Mouse (Mus musculus) liver, embryonic 12.5 days (tissue): Measurements from ENCODE around the gene Gp1ba. TPM values are rescaled to one million over a fixed set of nuclear protein-coding genes. Genes with fewer than 3 reads are reported as not detected.

Experiments
- ATAC-seq: fragments of 200-750 bp; cut with Nextera tagmentation; 2 replicates; pipeline ENCODE4 v1.8.0; 2017; ENCODE audit warnings: moderate number of reproducible peaks, mild to moderate bottlenecking, moderate library complexity
- H3K27ac ChIP-seq: fragments of 300-500 bp; sonication (generic); 2 replicates; pipeline ENCODE4 v1.5.1; 2016; ENCODE audit warnings: mild to moderate bottlenecking
- H3K27me3 ChIP-seq: fragments of 300-500 bp; sonication (generic); replicated peaks from 2 replicates; pipeline ENCODE4 v1.6.1; 2016; ENCODE audit warnings: mild to moderate bottlenecking, moderate library complexity
- H3K36me3 ChIP-seq: fragments of 300-500 bp; sonication (generic); 2 replicates; pipeline ENCODE4 v1.6.1; 2016; ENCODE audit warnings: mild to moderate bottlenecking, moderate library complexity
- H3K4me1 ChIP-seq: fragments of 300-500 bp; sonication (generic); 2 replicates; pipeline ENCODE4 v1.6.1; 2016
- H3K4me2 ChIP-seq: fragments of 300-500 bp; sonication (generic); 2 replicates; pipeline ENCODE4 v1.6.1; 2016; ENCODE audit warnings: mild to moderate bottlenecking, moderate library complexity
- H3K4me3 ChIP-seq: fragments of 300-500 bp; sonication (generic); 2 replicates; pipeline ENCODE4 v1.5.1; 2016; ENCODE audit warnings: mild to moderate bottlenecking, moderate library complexity
- H3K9ac ChIP-seq: fragments of 300-500 bp; sonication (generic); 2 replicates; pipeline ENCODE4 v1.6.1; 2016; ENCODE audit warnings: mild to moderate bottlenecking, moderate library complexity
- H3K9me3 ChIP-seq: fragments of 300-500 bp; sonication (generic); replicated peaks from 2 replicates; pipeline ENCODE4 v1.6.1; 2016; ENCODE audit warnings: mild to moderate bottlenecking, moderate library complexity
- WGBS: fragments of 180-500 bp; shearing (Covaris S2); methylation state at CpG from one replicate; pipeline ENCODE4 v1.1.7; 2016; ENCODE audit not compliant: insufficient replicate concordance; 5-methylcytosine and 5-hydroxymethylcytosine counted together
- polyA plus RNA-seq: library from polyadenylated mRNA; unstranded; fragments of >200 nt; fragmentation: Nextera tagmentation; extraction: Ambion mirVana; gene quantifications from 2 replicates; pipeline ENCODE4 v1.2.1, GENCODE M21; 2016

The Gp1ba gene
- polyA plus RNA-seq, 1 experiment from 2014 or later = 5.5 TPM

GRCm38 (mm10) chr11:70679894-70680293 lies 41.0 kb downstream of the Gp1ba start:
- Histone ChIP-seq H3K27me3 (no peaks in the 10 kb centered on the region), H3K36me3 (peaks cover 71% of the 10 kb centered on the region), H3K4me2 (no peak overlapping the region), H3K4me3 (no peak overlapping the region), H3K4me1 (peaks cover 36% of the 10 kb centered on the region), H3K9ac (no peak overlapping the region), H3K27ac (peak overlapping the region; percentile 65; the same call in 1 of the 2 replicates), H3K9me3 (no peaks in the 10 kb centered on the region)
- 52% methylated on average over 8 of the region's 8 CpGs for WGBS
- ATAC-seq = no peak

GRCm38 (mm10) chr11:70681170-70681569 lies 42.2 kb downstream of the Gp1ba start:
- H3K4me2 ChIP-seq = no peak overlapping the region
- no peaks in the 10 kb centered on the region for H3K9me3 ChIP-seq
- ATAC-seq = no peak
- H3K36me3 ChIP-seq = peaks cover 70% of the 10 kb centered on the region
- no peak overlapping the region for H3K4me3 ChIP-seq
- H3K9ac ChIP-seq = no peak overlapping the region
- H3K4me1 ChIP-seq = peaks cover 38% of the 10 kb centered on the region
- H3K27ac ChIP-seq = no peak overlapping the region
- 77% methylated on average over 12 of the region's 12 CpGs for WGBS
- H3K27me3 ChIP-seq = no peaks in the 10 kb centered on the region

- Histone ChIP-seq H3K27ac (peak overlapping the region; percentile 34; the same call in 1 of the 2 replicates), H3K4me1 (peaks cover 42% of the 10 kb centered on the region), H3K36me3 (peaks cover 66% of the 10 kb centered on the region), H3K4me2 (peak overlapping the region; percentile 1; the same call in 1 of the 2 replicates), H3K4me3 (no peak overlapping the region), H3K9me3 (no peaks in the 10 kb centered on the region), H3K9ac (no peak overlapping the region), H3K27me3 (no peaks in the 10 kb centered on the region)
- 50% methylated on average over 11 of the region's 11 CpGs for WGBS
- ATAC-seq = no peak; the same call in 1 of the 2 replicates
These were observed 43.1 kb downstream of the Gp1ba start for GRCm38 (mm10) chr11:70681897-70682581.

- Histone ChIP-seq H3K27me3 (no peaks in the 10 kb centered on the region), H3K9me3 (no peaks in the 10 kb centered on the region), H3K9ac (no peak overlapping the region; the same call in 1 of the 2 replicates), H3K4me3 (no peak overlapping the region), H3K4me2 (no peak overlapping the region), H3K4me1 (peaks cover 52% of the 10 kb centered on the region), H3K36me3 (peaks cover 60% of the 10 kb centered on the region), H3K27ac (no peak overlapping the region)
- no peak for ATAC-seq
- 77% methylated on average over 5 of the region's 5 CpGs for WGBS
These were observed 44.7 kb downstream of the Gp1ba start for GRCm38 (mm10) chr11:70683640-70684039.

- peak overlapping the region; percentile 97 for H3K4me2 ChIP-seq
- no peaks in the 10 kb centered on the region for H3K9me3 ChIP-seq
- WGBS = 4% methylated on average over 16 of the region's 16 CpGs
- H3K4me3 ChIP-seq = peak overlapping the region; percentile 84
- peak; percentile 50 for ATAC-seq
- peaks cover 39% of the 10 kb centered on the region for H3K4me1 ChIP-seq
- H3K36me3 ChIP-seq = peaks cover 38% of the 10 kb centered on the region
- H3K27ac ChIP-seq = peak overlapping the region; percentile 82
- H3K27me3 ChIP-seq = no peaks in the 10 kb centered on the region; the same call in 1 of the 2 replicates
- peak overlapping the region; percentile 87 for H3K9ac ChIP-seq
These were observed 48.1 kb downstream of the Gp1ba start for GRCm38 (mm10) chr11:70686901-70687566.

GRCm38 (mm10) chr11:70687601-70688199 lies 48.8 kb downstream of the Gp1ba start, which contains the start of gene Camta2:
TSS of gene Camta2 (minus strand) at chr11:70688105.
- peak within 1 kb of the TSS; percentile 97 for H3K4me2 ChIP-seq
- peak within 1 kb of the TSS; percentile 82 for H3K27ac ChIP-seq
- no peaks in the 10 kb centered on the region for H3K9me3 ChIP-seq
- H3K4me1 ChIP-seq = peaks cover 32% of the 10 kb centered on the region
- under 1% methylated on average over 54 of the region's 55 CpGs for WGBS
- peak within 1 kb of the TSS; percentile 84 for H3K4me3 ChIP-seq
- H3K9ac ChIP-seq = peak within 1 kb of the TSS; percentile 87
- H3K36me3 ChIP-seq = peaks cover 33% of the 10 kb centered on the region
- no peaks in the 10 kb centered on the region; the same call in 1 of the 2 replicates for H3K27me3 ChIP-seq
- peak; percentile 72 for ATAC-seq

GRCm38 (mm10) chr11:70688372-70688771 lies 49.5 kb downstream of the Gp1ba start:
- ATAC-seq = no peak
- 41% methylated on average over 8 of the region's 8 CpGs for WGBS

GRCm38 (mm10) chr11:70689578-70689977 lies 50.7 kb downstream of the Gp1ba start:
- Histone ChIP-seq H3K4me3 (no peak overlapping the region), H3K4me1 (peaks cover 31% of the 10 kb centered on the region), H3K36me3 (peaks cover 14% of the 10 kb centered on the region), H3K9me3 (no peaks in the 10 kb centered on the region), H3K27me3 (peaks cover 10% of the 10 kb centered on the region; the same call in 1 of the 2 replicates), H3K9ac (no peak overlapping the region), H3K27ac (no peak overlapping the region), H3K4me2 (no peak overlapping the region)
- WGBS = 52% methylated on average over 4 of the region's 4 CpGs
- no peak for ATAC-seq

More at GRCm38 (mm10) chr11:70688372-70688771, 49.5 kb downstream of the Gp1ba start:
- Histone ChIP-seq H3K27ac (peak overlapping the region; percentile 82; the same call in 1 of the 2 replicates), H3K9me3 (no peaks in the 10 kb centered on the region), H3K36me3 (peaks cover 26% of the 10 kb centered on the region), H3K4me3 (peak overlapping the region; percentile 84), H3K27me3 (peaks cover 1% of the 10 kb centered on the region; the same call in 1 of the 2 replicates), H3K4me2 (peak overlapping the region; percentile 97), H3K9ac (peak overlapping the region; percentile 87), H3K4me1 (peaks cover 31% of the 10 kb centered on the region)

Other genes starting within 250 kb of the Gp1ba start
- gene Pelp1, start 229.1 kb upstream of the Gp1ba start, polyA plus RNA-seq = 28.6 and 29.7 TPM in 2 replicates
- 17.9 and 22.5 TPM in 2 replicates for gene Arrb2, start 206.5 kb upstream of the Gp1ba start, polyA plus RNA-seq
- 19.7 and 21.7 TPM in 2 replicates for gene Med11, start 187.2 kb upstream of the Gp1ba start, polyA plus RNA-seq
- 0.12 and 0.23 TPM in 2 replicates for gene Zmynd15, start 179.7 kb upstream of the Gp1ba start, polyA plus RNA-seq
- 0.87 and 1.1 TPM in 2 replicates for gene Cxcl16, start 179.1 kb upstream of the Gp1ba start, polyA plus RNA-seq
- 2.8 and 2.9 TPM in 2 replicates for gene Tm4sf5, start 133.9 kb upstream of the Gp1ba start, polyA plus RNA-seq
- gene Vmo1, start 124.5 kb upstream of the Gp1ba start, polyA plus RNA-seq = 0.42 and 0.44 TPM in 2 replicates
- 15.3 and 17.5 TPM in 2 replicates for gene Gltpd2, start 119.9 kb upstream of the Gp1ba start, polyA plus RNA-seq
- gene Psmb6, start 113.8 kb upstream of the Gp1ba start, polyA plus RNA-seq = 415 and 437 TPM in 2 replicates
- gene Gm40193, start 106.2 kb upstream of the Gp1ba start, polyA plus RNA-seq = not detected in 2 replicates
- 2.0 and 2.6 TPM in 2 replicates for gene Pld2, start 99.1 kb upstream of the Gp1ba start, polyA plus RNA-seq
- gene Mink1, start 76.2 kb upstream of the Gp1ba start, polyA plus RNA-seq = 8.3 and 8.7 TPM in 2 replicates
- not detected in 2 replicates for gene 4930544D05Rik, start 23.3 kb upstream of the Gp1ba start, polyA plus RNA-seq
- gene Chrne, start 19.9 kb upstream of the Gp1ba start, polyA plus RNA-seq = not detected in 2 replicates
- gene Rnf167, start 8.1 kb downstream of the Gp1ba start, polyA plus RNA-seq = 73.6 and 86.1 TPM in 2 replicates
- 77.3 and 83.3 TPM in 2 replicates for gene Slc25a11, start 8.4 kb downstream of the Gp1ba start, polyA plus RNA-seq
- 1,519 and 1,532 TPM in 2 replicates for gene Pfn1, start 15.5 kb downstream of the Gp1ba start, polyA plus RNA-seq
- gene Eno3, start 18.1 kb downstream of the Gp1ba start, polyA plus RNA-seq = 6.7 and 7.6 TPM in 2 replicates
- gene Spag7, start 30.3 kb downstream of the Gp1ba start, polyA plus RNA-seq = 76.8 and 84.5 TPM in 2 replicates
- gene Camta2, start 49.0 kb downstream of the Gp1ba start, polyA plus RNA-seq = 6.1 and 6.4 TPM in 2 replicates
- gene Inca1, start 61.0 kb downstream of the Gp1ba start, polyA plus RNA-seq = 0.41 and 0.97 TPM in 2 replicates
- 1.0 and 1.1 TPM in 2 replicates for gene Kif1c, start 61.4 kb downstream of the Gp1ba start, polyA plus RNA-seq
- 1.9 and 2.2 TPM in 2 replicates for gene Zfp3, start 125.1 kb downstream of the Gp1ba start, polyA plus RNA-seq
- gene Scimp, start 173.5 kb downstream of the Gp1ba start, polyA plus RNA-seq = 0.26 and 0.41 TPM in 2 replicates
- gene Rabep1, start 205.7 kb downstream of the Gp1ba start, polyA plus RNA-seq = 21.1 and 23.0 TPM in 2 replicates